Mouse (Mus musculus) G1E (cell line): ENCODE results near the gene Mmachc.

Experiments used
- CTCF ChIP-seq: IDR thresholded peaks from 2 replicates; pipeline ENCODE4 v1.5.1; 2012; ENCODE audit warnings: low read depth, low read length, inconsistent platforms, mixed read lengths
- GATA1 ChIP-seq: IDR thresholded peaks from 2 replicates; pipeline ENCODE4 v1.6.1; 2012; ENCODE audit warnings: borderline replicate concordance, low read length, inconsistent platforms, mixed read lengths
- GATA2 ChIP-seq: IDR thresholded peaks from 2 replicates; pipeline ENCODE4 v1.6.1; 2012; ENCODE audit warnings: low read depth, low read length, inconsistent platforms, borderline replicate concordance
- POLR2AphosphoS5 ChIP-seq: IDR thresholded peaks from 2 replicates; pipeline ENCODE4 v1.6.1; 2012; ENCODE audit warnings: low read depth, low read length, inconsistent platforms; ENCODE audit not compliant: insufficient replicate concordance
- TAL1 ChIP-seq: conservative IDR thresholded peaks from 2 replicates; pipeline ENCODE4 v1.6.1; 2012; ENCODE audit warnings: low read depth, low read length, inconsistent platforms, mixed read lengths

GRCm38 (mm10) chr4:116657971-116658370 lies 50.2 kb downstream of the Mmachc start:
- no peak for TF ChIP-seq CTCF
- no peak for TF ChIP-seq TAL1
- TF ChIP-seq POLR2AphosphoS5, result no peak
- TF ChIP-seq GATA2, result no peak
- no peak for TF ChIP-seq GATA1
